Mouse (Mus musculus) yolk sac, embryonic 10.5 days (tissue): Measurements from ENCODE around the gene Bzw2.

Source experiments
- DNase-seq: peaks from one replicate; pipeline ENCODE4 v3.0.0-alpha.2; 2017; ENCODE audit warnings: low spot score

The Bzw2 gene

GRCm38 (mm10) chr12:36070231-36070630, 87.6 kb downstream of the Bzw2 start:
- no peak for DNase-seq

- DNase-seq, result no peak
These were observed 90.3 kb downstream of the Bzw2 start for GRCm38 (mm10) chr12:36067538-36067937.

- no peak for DNase-seq
These were observed 92.0 kb downstream of the Bzw2 start for GRCm38 (mm10) chr12:36065911-36066310.

- peak; percentile 20 for DNase-seq
These were observed 100.2 kb downstream of the Bzw2 start for GRCm38 (mm10) chr12:36057699-36058098.

- no peak for DNase-seq
These were observed 107.6 kb downstream of the Bzw2 start for GRCm38 (mm10) chr12:36050276-36050675.

- no peak for DNase-seq
These were observed 110.3 kb downstream of the Bzw2 start for GRCm38 (mm10) chr12:36047593-36047992.

- no peak for DNase-seq
These were observed 111.7 kb downstream of the Bzw2 start for GRCm38 (mm10) chr12:36046196-36046595.

- DNase-seq, result no peak
These were observed 113.2 kb downstream of the Bzw2 start for GRCm38 (mm10) chr12:36044691-36045090.

- DNase-seq, result peak; percentile 97
These were observed 115.5 kb downstream of the Bzw2 start, which contains the start of gene Tspan13 for GRCm38 (mm10) chr12:36042348-36042778. Gene Tspan13, minus strand, starts transcription at chr12:36042500.
